Mouse (Mus musculus) limb, embryonic 15.5 days (tissue): ENCODE results near the gene Cacnb3. TPM values are rescaled to one million over a fixed set of nuclear protein-coding genes. Genes with fewer than 3 reads are reported as not detected.
A peak's percentile ranks its signal among the peaks of the same experiment; 100 is the strongest.
"Not testable (repeated sequence)": the region's sequence is repeated elsewhere in the genome, so short reads cannot be mapped to it uniquely, and the experiment has no call there.

Experiments used
- ATAC-seq: fragments of 200-750 bp; cut with Nextera tagmentation; 2 replicates; pipeline ENCODE4 v1.8.0; 2017; ENCODE audit warnings: low read depth, moderate TSS enrichment; ENCODE audit not compliant: insufficient number of reproducible peaks, low FRiP score, low TSS enrichment
- H3K27ac ChIP-seq: fragments of 300-500 bp; sonication (generic); 2 replicates; pipeline ENCODE4 v1.5.1; 2015; ENCODE audit warnings: moderate library complexity, mild to moderate bottlenecking, inconsistent platforms
- H3K27me3 ChIP-seq: fragments of 300-500 bp; sonication (generic); 2 replicates; pipeline ENCODE4 v1.6.1; 2015; ENCODE audit warnings: inconsistent platforms
- H3K36me3 ChIP-seq: fragments of 300-500 bp; sonication (generic); 2 replicates; pipeline ENCODE4 v1.6.1; 2015; ENCODE audit warnings: inconsistent platforms
- H3K4me1 ChIP-seq: fragments of 300-500 bp; sonication (generic); 2 replicates; pipeline ENCODE4 v1.6.1; 2015; ENCODE audit warnings: inconsistent platforms
- H3K4me2 ChIP-seq: fragments of 300-500 bp; sonication (generic); 2 replicates; pipeline ENCODE4 v1.6.1; 2015; ENCODE audit warnings: mild to moderate bottlenecking, inconsistent platforms
- H3K4me3 ChIP-seq: fragments of 300-500 bp; sonication (generic); 2 replicates; pipeline ENCODE4 v1.5.1; 2015; ENCODE audit warnings: mild to moderate bottlenecking, inconsistent platforms
- H3K9ac ChIP-seq: fragments of 300-500 bp; sonication (generic); 2 replicates; pipeline ENCODE4 v1.6.1; 2015; ENCODE audit warnings: inconsistent platforms
- H3K9me3 ChIP-seq: fragments of 300-500 bp; sonication (generic); 2 replicates; pipeline ENCODE4 v1.6.1; 2016; ENCODE audit warnings: inconsistent platforms
- WGBS: fragments of 180-500 bp; shearing (Covaris S2); methylation state at CpG from one replicate; pipeline ENCODE4 v1.1.7; 2015; 5-methylcytosine and 5-hydroxymethylcytosine counted together
- polyA plus RNA-seq: library from polyadenylated mRNA; unstranded; fragments of >200 nt; fragmentation: Nextera tagmentation; extraction: Ambion mirVana; gene quantifications from 2 replicates; pipeline ENCODE4 v1.2.1, GENCODE M21; 2015

The Cacnb3 gene
- 41.4 and 46.6 TPM in 2 replicates for polyA plus RNA-seq

DNA sequence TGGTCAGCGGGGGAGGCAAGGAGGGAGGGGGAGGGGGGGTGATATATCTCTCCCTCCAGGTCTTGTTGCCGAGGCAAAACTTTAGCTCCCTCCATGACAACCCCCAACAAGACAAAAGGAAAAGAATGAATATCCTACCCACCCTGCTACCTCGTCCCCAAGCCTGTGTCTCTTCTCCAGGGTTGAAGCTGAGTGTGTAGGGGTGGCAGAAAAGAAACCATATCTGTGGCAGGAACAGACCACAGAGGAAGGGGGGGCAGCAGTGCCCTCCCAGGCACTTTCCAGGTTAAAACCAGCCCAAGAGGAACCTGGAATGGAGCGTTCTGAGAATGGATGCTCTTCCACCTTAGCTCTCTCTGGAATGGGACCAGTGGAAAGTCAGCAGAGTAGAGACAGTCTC, at the start of gene Cacnb3:
Gene Cacnb3, plus strand, starts transcription at position 301 of the 400 bp plus-strand sequence.
- Histone ChIP-seq H3K27ac (peak within 1 kb of the TSS; percentile 62; the same call in 1 of the 2 replicates), H3K27me3 (peaks cover 32% of the 10 kb centered on the region), H3K36me3 (no peaks in the 10 kb centered on the region), H3K4me3 (peak within 1 kb of the TSS; percentile 78), H3K4me1 (peaks cover 68% of the 10 kb centered on the region), H3K9ac (no peak within 1 kb of the TSS), H3K9me3 (no peaks in the 10 kb centered on the region), H3K4me2 (peak within 1 kb of the TSS; percentile 90)
- no peak for ATAC-seq
- 46% methylated on average over 4 of the region's 4 CpGs for WGBS

DNA sequence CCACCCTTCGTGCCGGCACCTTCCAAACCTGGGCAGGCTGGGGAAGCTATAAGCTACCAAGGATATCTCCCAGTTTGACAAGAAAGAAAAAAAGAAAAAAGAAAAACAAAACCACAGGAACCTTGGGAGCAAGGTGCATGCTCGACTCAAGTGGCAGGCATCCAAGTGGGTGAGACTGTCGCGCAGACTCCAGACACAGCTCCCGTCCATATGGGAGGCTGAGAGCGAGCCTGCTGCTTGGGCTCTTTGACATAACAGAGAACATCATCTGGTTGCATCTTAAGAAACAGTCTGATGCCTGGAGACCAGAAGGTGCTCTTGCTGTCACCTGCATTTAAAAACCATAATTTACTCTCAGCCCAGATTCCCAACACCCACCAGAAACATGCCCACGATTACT, 48.2 kb upstream of the Cacnb3 start:
- WGBS: 62% methylated on average over 8 of the region's 8 CpGs
- no peak overlapping the region for H3K4me2 ChIP-seq

DNA sequence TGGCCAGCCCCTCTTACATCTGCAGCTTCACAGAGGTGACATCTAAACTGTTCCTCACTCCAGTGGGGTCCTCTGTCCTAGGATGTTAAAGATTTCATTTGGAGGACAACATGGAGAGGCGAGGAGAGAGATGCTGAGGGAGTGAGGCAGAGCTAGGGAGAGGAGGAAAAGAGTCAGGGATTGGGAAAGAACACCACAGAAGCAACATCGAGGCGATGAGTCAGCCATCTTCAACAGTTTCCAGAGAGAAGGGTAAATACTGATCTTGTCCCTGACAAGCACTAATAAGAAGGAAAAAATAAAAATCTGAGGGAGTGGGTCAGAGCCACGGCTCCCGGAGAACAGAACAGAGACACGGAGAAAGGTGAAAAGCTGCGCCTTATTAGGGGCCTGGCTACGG, 47.6 kb upstream of the Cacnb3 start:
- 73% methylated on average over 8 of the region's 8 CpGs for WGBS
- Histone ChIP-seq H3K27me3 (no peaks in the 10 kb centered on the region), H3K4me2 (no peak overlapping the region), H3K36me3 (no peaks in the 10 kb centered on the region), H3K27ac (no peak overlapping the region), H3K9me3 (no peaks in the 10 kb centered on the region), H3K9ac (no peak overlapping the region), H3K4me3 (no peak overlapping the region), H3K4me1 (no peaks in the 10 kb centered on the region)
- ATAC-seq: no peak

More for the DNA sequence above, 48.2 kb upstream of the Cacnb3 start:
- Histone ChIP-seq H3K27ac (no peak overlapping the region), H3K36me3 (no peaks in the 10 kb centered on the region), H3K4me3 (no peak overlapping the region), H3K4me1 (no peaks in the 10 kb centered on the region), H3K9me3 (no peaks in the 10 kb centered on the region), H3K9ac (no peak overlapping the region), H3K27me3 (no peaks in the 10 kb centered on the region)
- no peak for ATAC-seq

DNA sequence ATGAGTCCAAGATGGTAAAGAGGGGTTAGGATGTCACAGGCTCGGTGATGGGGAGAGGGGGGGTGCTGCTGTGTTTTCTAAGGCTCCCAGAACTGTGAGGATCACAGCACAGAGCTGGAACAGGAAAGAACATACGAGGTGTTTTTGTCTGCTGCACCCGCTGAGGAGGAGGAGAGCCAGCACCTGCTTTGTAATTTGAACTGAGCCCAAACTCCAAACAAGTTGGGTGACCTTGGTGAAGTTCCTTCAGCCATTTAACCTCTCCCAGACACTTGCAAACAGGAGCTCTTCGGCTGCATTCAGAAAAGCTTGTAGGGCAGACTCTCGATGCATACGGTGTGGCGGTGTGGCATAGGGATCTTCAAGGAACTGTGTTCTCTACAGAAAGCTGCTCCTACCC, 45.2 kb upstream of the Cacnb3 start:
- no peaks in the 10 kb centered on the region for H3K4me1 ChIP-seq
- H3K27ac ChIP-seq: no peak overlapping the region
- no peak for ATAC-seq
- peaks cover 10% of the 10 kb centered on the region; the same call in 1 of the 2 replicates for H3K36me3 ChIP-seq
- H3K4me3 ChIP-seq: no peak overlapping the region
- WGBS: 32% methylated on average over 7 of the region's 7 CpGs
- H3K9me3 ChIP-seq: no peaks in the 10 kb centered on the region
- H3K4me2 ChIP-seq: no peak overlapping the region
- no peaks in the 10 kb centered on the region for H3K27me3 ChIP-seq
- no peak overlapping the region for H3K9ac ChIP-seq

DNA sequence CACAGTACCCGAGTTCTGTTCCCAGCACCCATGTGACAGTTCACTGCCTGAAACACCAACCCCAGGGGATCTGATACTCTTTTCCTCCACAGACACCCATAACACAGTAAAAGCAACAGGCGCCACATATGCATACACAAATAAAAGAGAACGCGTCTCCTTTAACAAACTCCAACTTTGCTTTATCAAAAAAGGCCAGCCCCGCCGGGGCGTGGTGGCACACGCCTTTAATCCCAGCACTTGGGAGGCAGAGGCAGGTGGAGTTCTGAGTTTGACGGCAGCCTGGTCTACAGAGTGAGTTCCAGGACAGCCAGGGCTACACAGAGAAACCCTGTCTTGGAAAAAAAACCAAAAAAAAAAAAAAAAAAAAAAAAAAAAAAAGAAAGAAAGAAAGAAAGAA, 44.5 kb upstream of the Cacnb3 start:
- H3K4me2 ChIP-seq, H3K4me3 ChIP-seq, H3K27ac ChIP-seq, ATAC-seq, H3K9ac ChIP-seq, H3K27me3 ChIP-seq, H3K9me3 ChIP-seq, H3K4me1 ChIP-seq: not testable (repeated sequence)
- H3K36me3 ChIP-seq: peaks cover 17% of the 10 kb centered on the region
- 75% methylated on average over 9 of the region's 9 CpGs for WGBS

DNA sequence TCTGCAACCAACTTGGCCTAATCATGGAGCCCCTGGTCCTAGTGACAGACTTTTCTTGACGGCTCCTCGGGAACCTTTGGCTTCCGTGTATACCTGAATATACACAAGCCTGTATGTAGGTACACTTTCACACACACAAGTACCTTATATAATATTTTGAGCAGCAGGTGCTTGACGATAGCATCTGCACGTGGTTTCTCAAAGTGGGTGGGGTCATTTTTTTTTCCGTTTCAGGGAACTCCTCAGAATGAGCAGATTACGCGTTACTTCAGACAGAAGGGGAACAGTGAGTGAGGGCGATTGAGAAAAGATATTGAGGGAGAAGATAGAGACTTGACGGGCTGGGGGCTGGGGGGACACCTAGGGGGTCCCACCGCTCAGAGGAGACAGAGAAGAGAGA, 42.9 kb upstream of the Cacnb3 start:
- no peak overlapping the region for H3K27ac ChIP-seq
- ATAC-seq: no peak
- H3K9ac ChIP-seq: no peak overlapping the region
- no peak overlapping the region for H3K4me2 ChIP-seq
- H3K9me3 ChIP-seq: no peaks in the 10 kb centered on the region
- H3K27me3 ChIP-seq: no peaks in the 10 kb centered on the region
- no peak overlapping the region for H3K4me3 ChIP-seq
- H3K4me1 ChIP-seq: no peaks in the 10 kb centered on the region
- WGBS: 84% methylated on average over 11 of the region's 11 CpGs
- peaks cover 32% of the 10 kb centered on the region for H3K36me3 ChIP-seq

DNA sequence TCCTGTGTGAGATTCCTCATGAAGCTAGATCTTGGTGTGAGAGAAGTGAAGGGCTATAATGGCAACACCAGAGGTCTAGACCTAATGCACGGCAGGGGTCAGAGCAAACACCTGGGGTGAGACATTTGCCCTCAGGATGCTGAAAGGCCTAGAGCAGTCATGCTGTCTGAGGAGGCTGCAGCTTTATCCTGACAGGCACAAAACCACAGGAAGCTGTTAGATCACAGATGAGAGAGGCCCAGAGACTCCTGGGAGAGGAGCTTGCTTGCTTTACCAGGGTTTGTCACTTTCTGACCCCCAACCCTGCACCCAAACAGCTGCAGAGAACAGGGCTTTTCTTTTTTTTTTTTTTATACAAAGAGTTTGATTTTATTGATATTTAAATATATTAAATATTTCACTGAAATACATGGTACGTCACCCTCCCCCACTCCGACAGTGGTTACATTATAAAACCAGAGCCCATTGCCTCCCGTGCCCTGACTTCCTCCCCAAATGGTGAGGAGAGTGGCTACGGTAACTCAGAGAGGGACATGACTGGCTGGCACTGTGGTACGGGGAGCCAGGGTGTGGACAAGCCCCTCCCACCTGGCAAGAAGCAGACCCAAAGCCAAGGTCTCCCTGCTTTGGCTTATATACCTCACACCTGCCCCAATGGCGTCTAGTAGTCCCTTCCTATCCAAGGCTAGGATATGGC, 40.9 kb upstream of the Cacnb3 start:
- H3K27me3 ChIP-seq: no peaks in the 10 kb centered on the region
- no peak for ATAC-seq
- H3K4me3 ChIP-seq: no peak overlapping the region
- no peaks in the 10 kb centered on the region for H3K4me1 ChIP-seq
- no peaks in the 10 kb centered on the region for H3K9me3 ChIP-seq
- H3K4me2 ChIP-seq: no peak overlapping the region
- peaks cover 49% of the 10 kb centered on the region for H3K36me3 ChIP-seq
- 59% methylated on average over 7 of the region's 7 CpGs for WGBS
- H3K9ac ChIP-seq: no peak overlapping the region
- no peak overlapping the region for H3K27ac ChIP-seq

DNA sequence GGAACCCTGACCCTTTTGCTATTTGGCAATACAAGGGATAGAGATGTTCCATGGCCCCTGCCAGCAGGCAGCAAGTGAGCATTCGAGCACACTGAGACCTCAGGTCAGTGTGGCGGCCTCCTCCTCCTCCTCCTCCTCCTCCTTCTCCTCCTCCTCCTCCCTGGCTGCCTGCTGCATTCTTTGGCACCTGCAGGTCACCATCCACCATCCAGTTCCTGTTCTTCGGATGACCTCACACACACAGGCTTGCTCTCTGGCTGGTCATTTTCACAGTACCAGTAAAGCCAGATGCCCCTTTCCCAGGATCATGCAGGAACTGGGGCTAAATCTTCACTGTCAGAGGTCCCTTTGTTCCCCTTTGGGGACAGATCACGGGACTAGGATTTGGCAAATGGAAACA, 39.2 kb upstream of the Cacnb3 start:
- Histone ChIP-seq H3K36me3 (peaks cover 65% of the 10 kb centered on the region), H3K4me2 (no peak overlapping the region), H3K9me3 (no peaks in the 10 kb centered on the region), H3K9ac (no peak overlapping the region), H3K27me3 (no peaks in the 10 kb centered on the region), H3K4me3 (no peak overlapping the region), H3K4me1 (no peaks in the 10 kb centered on the region), H3K27ac (no peak overlapping the region)
- 86% methylated on average over 4 of the region's 4 CpGs for WGBS
- ATAC-seq: no peak

DNA sequence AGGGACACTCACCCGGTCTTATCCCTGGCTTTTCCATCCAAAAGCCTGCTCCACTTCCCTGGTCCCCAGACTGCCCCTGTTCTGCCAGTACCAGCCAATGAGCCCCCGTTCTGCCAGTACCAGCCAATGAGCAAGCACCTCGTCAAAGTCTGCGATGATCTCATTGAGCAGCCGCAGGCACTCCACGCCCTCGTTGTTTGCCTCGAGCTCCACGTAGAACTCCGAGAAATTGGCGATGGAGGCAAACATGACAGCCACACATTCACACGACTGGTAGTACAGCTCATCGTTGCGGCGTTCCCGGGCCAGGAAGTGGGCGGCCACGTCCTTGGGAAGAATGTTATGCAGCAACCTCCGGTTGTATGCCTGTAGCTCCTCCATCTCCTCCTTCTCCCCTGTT, 36.4 kb upstream of the Cacnb3 start:
- H3K4me1 ChIP-seq: no peaks in the 10 kb centered on the region
- ATAC-seq: no peak
- H3K4me3 ChIP-seq: no peak overlapping the region
- 76% methylated on average over 19 of the region's 19 CpGs for WGBS
- H3K9ac ChIP-seq: no peak overlapping the region
- no peaks in the 10 kb centered on the region for H3K9me3 ChIP-seq
- no peaks in the 10 kb centered on the region for H3K27me3 ChIP-seq
- no peak overlapping the region for H3K27ac ChIP-seq
- H3K36me3 ChIP-seq: peaks cover 91% of the 10 kb centered on the region
- no peak overlapping the region for H3K4me2 ChIP-seq

DNA sequence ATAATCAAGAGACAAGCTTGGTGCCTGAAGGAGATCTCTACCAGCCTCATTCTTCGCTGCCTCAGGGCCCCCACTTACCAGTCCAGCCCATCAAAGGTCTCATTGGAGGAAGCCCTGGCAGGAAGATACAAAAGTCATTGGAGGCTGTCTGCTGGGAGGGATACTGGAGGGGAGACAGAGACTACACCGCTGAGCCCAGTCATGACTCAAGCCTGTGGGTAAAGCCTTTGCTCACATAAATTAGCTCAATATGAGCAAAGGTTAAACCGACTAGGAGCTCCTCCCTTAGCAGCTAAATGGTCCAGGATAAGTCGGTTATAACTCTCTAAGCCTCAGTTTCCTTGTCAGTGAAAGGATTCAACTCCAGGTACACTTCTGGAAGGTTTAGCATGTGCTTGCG, 35.6 kb upstream of the Cacnb3 start:
- no peak overlapping the region for H3K9ac ChIP-seq
- H3K27me3 ChIP-seq: no peaks in the 10 kb centered on the region
- H3K36me3 ChIP-seq: peaks cover 92% of the 10 kb centered on the region
- no peak overlapping the region for H3K4me3 ChIP-seq
- 89% methylated on average over 5 of the region's 5 CpGs for WGBS
- no peak overlapping the region for H3K27ac ChIP-seq
- no peak for ATAC-seq
- no peaks in the 10 kb centered on the region for H3K9me3 ChIP-seq
- H3K4me1 ChIP-seq: no peaks in the 10 kb centered on the region
- H3K4me2 ChIP-seq: no peak overlapping the region

DNA sequence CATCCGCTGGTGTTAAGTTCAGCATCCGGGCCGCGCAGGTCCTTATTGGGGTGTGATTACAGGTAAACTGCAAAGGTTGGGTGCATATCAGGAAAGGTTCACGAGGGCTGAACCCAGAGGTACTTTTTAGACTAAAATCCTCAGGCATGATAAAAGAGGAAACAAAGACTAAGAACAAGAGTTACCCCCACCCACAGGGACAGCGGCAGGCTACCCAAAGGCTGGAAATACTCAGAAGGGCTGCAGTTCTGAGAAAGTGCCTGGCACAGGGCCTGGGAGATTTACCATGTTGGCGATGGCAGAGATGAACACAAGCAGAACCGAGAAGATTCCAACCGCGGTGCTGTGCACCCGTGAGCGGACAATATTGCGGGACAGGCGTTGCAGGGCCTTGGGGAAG, 34.0 kb upstream of the Cacnb3 start:
- ATAC-seq: no peak
- peaks cover 91% of the 10 kb centered on the region for H3K36me3 ChIP-seq

DNA sequence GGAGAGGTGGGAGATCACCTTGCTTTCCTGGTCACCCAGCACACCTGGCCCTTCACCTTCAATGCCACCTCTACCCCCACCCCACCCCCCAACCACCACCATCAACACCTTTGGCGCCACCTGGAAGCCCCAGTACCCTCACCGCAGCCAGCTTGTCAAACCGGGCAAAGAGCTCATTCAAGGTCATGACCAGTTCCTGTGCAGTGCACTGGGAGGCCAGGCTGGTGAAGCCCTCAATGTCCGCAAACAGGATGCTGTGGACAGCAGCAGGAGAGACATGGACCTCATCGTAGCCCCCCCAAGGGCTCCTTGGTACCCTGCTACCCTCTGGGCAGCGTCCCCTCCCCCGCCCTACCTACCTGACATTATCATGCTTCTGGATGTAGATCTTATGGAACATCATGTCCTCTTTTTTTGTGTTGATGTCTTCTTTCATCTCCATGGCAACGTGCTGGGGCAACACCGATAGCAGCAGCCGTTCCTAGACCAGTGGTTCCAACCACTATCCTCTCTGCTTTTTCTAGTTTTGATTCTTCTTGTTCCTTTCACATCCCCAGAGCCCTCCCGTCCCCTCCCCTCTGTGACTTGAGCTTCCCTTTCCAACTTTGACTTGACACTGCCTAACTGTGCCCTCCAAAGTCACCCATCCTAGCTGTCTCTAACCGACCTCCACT, 30.5 kb upstream of the Cacnb3 start:
- no peak for ATAC-seq
- H3K36me3 ChIP-seq: peaks cover 87% of the 10 kb centered on the region
- 83% methylated on average over 12 of the region's 12 CpGs for WGBS
- H3K4me2 ChIP-seq: no peak overlapping the region
- no peak overlapping the region for H3K4me3 ChIP-seq
- no peaks in the 10 kb centered on the region for H3K27me3 ChIP-seq
- no peak overlapping the region for H3K9ac ChIP-seq
- H3K4me1 ChIP-seq: peaks cover 31% of the 10 kb centered on the region
- H3K9me3 ChIP-seq: no peaks in the 10 kb centered on the region
- no peak overlapping the region for H3K27ac ChIP-seq

More for the DNA sequence above, 34.0 kb upstream of the Cacnb3 start:
- no peaks in the 10 kb centered on the region for H3K27me3 ChIP-seq
- no peaks in the 10 kb centered on the region for H3K9me3 ChIP-seq
- H3K9ac ChIP-seq: no peak overlapping the region
- WGBS: 95% methylated on average over 14 of the region's 14 CpGs
- no peak overlapping the region for H3K4me2 ChIP-seq
- no peak overlapping the region for H3K27ac ChIP-seq
- H3K4me1 ChIP-seq: peaks cover under 1% of the 10 kb centered on the region
- H3K4me3 ChIP-seq: no peak overlapping the region
